Mouse (Mus musculus): ENCODE data around the gene Rfx7. TPM values are rescaled to one million over a fixed set of nuclear protein-coding genes. Genes with fewer than 3 reads are reported as not detected.

Gene Rfx7
- polyA plus RNA-seq (2017; shearing (Covaris generic)), result 15.0 TPM

GRCm38 (mm10) chr9:72531996-72532380, at the start of gene Rfx7:
Gene Rfx7, plus strand, starts transcription at chr9:72532240.

GRCm38 (mm10) chr9:72492194-72492565, 39.9 kb upstream of the Rfx7 start, which contains the start of gene Tex9:
Gene Tex9, minus strand, starts transcription at chr9:72492212.

GRCm38 (mm10) chr9:72661895-72662661, 130.0 kb downstream of the Rfx7 start, which contains the start of gene Nedd4:
Gene Nedd4, plus strand, starts transcription at chr9:72662346.

Other genes with a start within 250 kb of the Rfx7 start
- 11.2 TPM for gene Mns1, start 94.2 kb upstream of the Rfx7 start, polyA plus RNA-seq (2017; shearing (Covaris generic))
- 12.0 TPM for gene Tex9, start 40.0 kb upstream of the Rfx7 start, polyA plus RNA-seq (2017; shearing (Covaris generic))
- gene Nedd4, start 130.1 kb downstream of the Rfx7 start, polyA plus RNA-seq (2017; shearing (Covaris generic)), result 4.3 TPM